Mouse (Mus musculus): ENCODE data around the gene Slc44a1. TPM values are rescaled to one million over a fixed set of nuclear protein-coding genes. Genes with fewer than 3 reads are reported as not detected.
A peak's percentile ranks its signal among the peaks of the same experiment; 100 is the strongest.

The Slc44a1 gene
- 100 to 1,000 TPM; 109 to 114 TPM for total RNA-seq (2021)

DNA sequence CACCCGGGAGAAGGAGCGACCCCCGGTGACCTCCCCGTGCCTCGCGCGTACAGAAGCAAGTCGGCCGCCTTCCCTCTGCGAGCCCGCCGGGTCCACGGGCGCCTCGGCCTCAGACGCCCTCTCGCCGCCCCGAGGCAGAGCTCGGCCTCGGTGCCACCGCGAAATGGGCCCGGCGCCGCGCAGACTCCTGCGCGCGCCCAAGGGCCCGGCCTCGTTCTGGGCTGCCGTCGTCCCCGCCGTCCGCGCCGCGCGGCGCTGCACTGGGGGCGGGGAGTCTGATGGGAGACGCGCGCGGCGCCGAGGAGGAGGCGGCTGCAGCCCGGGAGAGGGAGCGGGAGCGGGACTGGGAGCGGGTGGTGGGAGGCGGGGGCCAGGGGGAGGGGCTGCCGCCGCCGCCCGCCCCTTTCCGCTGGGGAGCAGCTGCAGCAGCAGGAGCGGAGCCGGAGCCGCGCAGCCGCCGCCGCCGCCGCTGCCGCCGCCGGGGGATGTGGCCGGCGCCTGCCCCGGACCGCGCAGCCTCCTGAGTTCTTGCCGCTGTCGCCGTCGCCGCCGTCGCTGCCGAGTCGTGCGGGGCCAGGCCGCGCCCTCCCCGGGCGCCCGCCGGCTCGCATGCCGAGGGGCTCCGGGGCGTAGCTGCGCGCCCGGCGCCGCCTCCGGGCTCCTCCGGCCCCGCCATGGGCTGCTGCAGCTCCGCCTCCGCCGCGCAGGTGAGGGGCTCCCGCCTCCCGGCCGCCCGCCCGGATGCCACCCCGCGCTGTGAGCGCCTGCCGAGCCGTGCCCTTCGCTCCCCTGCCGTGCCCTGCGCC, at the start of gene Slc44a1:
Gene Slc44a1 (plus strand): TSS at position 404 of the 806 bp plus-strand sequence.
- DNase-seq (ENCODE audit: extremely low spot score in 1 of 2, low spot score in 1 of 2), result peak; percentile 71 to 77

DNA sequence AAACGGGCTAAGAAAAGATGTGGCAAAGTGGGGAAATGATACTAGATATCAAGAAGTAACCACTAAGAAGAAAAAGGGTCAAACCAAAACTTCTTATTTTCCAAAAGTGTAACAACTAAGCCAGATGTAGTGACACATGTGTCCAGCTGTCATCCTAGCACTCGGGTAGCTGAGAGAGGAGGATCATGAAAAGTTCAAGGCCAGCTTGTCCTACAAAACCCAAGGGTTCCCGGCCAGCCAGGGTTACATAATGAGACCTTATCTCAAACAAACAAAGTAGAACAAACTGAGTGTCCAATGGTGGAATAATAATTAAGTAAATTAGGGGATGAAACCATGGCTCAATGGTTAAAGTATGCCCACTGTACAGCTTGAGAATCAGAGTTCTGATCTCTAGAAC, 45.2 kb upstream of the Slc44a1 start:
- DNase-seq (ENCODE audit: extremely low spot score in 1 of 2, low spot score in 1 of 2), result no peak

DNA sequence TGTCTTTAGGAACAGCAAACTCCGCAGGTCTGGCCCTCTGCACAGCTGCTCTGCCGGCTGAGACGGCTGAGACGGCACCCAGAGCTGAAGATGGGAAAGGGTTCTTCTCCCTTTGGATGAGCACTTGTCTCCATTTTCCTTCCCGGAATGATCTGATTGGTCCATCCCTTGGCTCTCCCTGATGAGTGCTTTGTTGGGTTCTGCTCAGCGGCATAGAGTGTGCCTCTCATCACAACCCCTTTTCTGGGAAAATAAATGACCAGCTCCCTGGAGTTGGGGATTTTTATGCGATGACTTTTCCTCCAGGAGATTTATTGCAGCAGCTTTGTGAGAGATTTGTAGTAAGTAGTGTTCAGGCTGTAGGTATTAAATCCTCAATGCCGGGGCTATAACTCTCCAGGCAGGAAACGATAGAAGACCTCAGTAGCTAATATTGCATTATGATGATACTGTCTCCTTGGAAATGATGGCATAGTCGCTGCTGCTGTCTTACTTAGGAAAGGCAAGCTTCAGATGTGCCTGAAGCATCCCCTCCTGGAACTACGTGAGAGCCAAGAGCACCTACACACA, 43.5 kb upstream of the Slc44a1 start:
- DNase-seq (ENCODE audit: extremely low spot score in 1 of 2, low spot score in 1 of 2), result no peak

DNA sequence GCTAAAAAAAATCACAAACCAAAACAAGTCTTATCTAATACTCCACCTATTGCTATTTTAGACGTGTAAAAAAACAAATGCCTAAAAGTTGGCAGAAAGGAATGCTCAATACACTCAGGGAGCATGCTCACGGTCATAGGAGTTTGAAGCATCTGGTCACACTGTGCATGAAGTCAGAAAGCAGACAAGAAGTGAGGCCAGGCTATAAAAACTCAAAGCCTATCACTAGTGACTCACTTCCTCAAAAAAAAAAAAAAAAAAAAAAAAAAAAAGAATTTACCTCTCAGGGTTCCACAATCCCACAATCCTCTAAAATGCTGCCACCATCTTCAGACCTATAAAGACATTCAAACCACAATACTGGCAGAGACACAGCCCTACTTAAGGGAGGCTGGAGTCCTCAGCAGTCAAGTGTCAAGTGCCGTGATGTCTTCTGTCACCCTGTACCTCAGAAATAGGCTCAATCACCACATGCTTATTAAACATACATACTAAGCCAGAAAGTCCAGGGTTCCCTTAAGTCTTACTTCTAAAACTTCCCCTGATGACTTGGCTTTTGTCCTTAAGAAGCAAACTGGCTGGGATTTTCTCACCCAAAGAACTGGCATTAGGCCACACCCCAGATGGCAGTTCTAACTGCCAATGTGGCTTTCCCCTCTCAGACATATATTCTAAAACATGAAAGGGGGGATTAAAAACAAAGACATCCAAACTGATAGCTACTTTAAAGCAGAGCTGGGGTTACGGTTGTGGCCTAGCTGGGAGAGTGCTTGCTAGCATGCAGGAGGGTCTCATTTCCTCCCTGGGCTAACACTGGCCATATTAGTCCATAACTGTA, 42.7 kb upstream of the Slc44a1 start:
- DNase-seq (ENCODE audit: extremely low spot score in 1 of 2, low spot score in 1 of 2), result no peak

DNA sequence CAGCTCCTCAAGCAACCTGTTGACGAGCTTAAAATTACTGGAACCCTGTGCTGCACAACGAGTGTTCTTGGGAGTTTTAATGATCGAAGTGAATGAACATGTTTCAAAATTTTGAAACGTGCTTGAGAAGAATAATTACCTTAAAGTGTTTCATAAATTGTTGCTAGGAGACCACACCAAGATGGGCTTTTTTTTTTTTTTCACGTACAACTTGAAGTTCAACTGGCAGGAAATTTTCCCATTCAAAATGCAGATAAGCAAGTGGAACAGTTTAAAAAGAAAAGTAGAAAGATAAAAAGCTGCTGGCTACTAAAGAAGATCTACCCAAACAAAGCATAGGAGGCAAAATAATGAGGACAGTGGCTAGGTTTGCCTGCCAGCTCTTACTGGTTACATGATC, 41.7 kb upstream of the Slc44a1 start:
- DNase-seq (ENCODE audit: extremely low spot score in 1 of 2, low spot score in 1 of 2), result no peak

DNA sequence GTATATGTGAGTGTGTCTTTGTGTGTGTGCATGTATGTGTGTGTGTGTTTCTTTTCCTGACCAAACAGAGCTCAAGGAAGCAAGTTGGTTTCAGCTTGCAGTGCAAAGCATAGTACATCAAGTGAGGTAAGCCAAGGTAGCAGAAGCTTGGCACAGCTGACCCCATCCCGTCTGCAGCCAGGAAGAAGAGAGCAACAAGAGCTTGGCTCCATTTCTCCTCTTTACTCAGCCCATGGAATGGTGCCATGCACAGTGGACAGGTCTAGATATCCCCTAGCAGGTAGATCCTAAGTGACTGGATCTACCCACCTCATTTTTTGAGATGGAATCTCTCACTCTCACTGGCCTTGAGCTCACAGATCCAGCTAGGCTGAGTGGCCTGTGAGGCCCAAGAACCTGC, 40.8 kb upstream of the Slc44a1 start:
- DNase-seq (ENCODE audit: extremely low spot score in 1 of 2, low spot score in 1 of 2), result no peak

DNA sequence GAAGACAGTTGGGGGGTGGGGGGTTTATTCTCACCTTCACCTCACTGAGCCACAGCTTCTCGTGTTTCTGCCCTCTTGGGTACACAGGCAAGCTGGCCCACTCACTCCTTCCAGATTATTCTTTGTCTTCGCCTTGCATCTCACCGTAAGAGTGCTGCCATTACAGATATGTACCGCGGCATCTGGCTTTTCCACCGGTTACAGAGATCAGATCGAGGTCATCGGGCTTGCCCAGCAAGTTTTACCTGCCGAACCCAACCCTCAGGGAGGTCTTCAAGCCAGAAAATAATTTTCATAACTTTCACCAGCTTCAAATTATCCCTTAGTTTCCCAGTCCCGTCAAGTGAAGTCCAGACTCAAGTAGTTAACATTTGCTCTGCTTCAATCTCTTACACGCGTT, 36.8 kb upstream of the Slc44a1 start:
- DNase-seq (ENCODE audit: extremely low spot score in 1 of 2, low spot score in 1 of 2), result no peak

DNA sequence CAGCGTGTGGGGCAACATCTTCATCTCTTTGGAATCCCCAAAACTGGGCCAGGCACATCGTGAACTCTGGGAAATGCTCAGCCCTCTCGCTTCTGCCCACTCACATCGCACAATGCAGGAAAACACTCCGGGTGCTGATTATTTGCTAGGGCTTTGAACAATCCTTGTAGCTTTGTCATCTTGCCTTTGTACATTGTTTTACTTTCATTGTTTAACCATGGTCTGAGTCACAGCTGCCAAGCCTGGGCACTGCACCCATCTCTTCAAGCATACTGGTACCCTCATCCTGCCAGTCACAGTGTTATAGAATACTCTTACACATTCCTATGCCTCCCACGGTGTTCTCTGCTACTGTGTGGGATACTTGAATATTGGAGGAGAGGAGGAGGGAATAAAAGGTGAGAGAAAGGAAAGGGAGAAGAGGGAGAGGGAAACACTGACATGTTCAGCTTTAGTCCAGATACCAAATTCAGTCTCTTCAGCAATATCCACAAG, 35.7 kb upstream of the Slc44a1 start:
- DNase-seq (ENCODE audit: extremely low spot score in 1 of 2, low spot score in 1 of 2), result no peak

DNA sequence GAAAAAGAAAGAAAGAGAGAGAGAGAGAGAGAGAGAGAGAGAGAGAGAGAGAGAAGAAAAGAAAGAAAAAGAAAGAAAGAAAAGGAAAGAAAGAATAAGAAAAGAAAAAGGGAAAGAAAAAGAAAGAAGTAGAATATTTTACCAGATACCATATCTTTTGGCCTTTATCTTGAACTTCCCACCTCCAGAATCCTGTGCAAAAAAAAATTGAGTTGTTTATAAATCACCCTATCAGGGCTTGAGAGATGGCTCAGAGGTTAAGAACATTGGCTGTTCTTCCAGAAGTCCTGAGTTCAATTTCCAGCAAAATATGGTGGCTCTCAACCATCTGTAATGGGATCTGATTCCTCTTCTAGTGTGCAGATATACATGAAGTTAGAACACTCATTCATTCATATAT, 33.3 kb upstream of the Slc44a1 start:
- DNase-seq (ENCODE audit: extremely low spot score in 1 of 2, low spot score in 1 of 2), result no peak

DNA sequence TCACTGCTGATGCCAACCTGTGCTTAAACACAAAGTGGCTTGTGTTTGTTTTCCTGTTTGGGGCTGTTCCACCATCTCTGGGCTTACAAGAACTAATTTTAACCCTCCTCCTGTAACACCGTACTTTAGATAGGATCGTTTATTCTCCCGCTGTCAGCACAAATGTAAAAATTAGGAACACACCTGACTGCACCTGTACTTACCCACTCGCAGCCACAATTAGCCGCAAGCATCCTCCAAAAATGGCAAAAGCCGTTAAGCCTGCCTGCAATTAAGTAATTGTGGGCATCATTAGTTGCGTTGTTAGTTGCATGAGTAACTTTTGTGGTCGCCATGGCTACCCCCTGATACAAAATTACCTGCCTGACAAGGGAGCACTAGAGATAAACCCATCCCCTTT, 31.4 kb upstream of the Slc44a1 start:
- DNase-seq (ENCODE audit: extremely low spot score in 1 of 2, low spot score in 1 of 2), result no peak

DNA sequence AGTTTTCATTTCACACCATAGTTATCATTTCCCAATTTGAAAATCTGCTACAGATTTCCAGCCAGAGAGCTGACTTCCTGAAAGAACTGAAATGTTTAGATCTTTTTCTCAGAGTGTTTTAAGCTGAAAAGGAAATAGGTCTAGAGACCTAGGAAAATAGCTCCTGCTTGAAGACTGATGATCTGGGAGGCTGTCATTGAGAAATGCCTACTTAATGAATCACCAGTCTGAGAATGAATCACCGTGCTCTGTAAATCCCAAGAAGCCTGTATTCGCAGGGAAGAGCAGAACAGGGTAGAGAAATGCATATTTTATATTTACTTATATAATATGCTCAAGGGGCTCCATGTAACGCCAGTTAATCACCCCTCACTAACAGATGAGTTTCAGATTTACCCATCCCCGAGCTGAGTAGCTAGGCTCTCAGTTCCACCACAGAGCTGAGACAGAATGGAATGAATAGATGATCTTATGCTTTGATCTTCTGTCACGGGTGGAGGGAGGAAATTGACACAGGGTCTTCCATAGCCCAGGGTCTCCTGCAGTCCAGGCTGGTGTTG, 30.6 kb upstream of the Slc44a1 start:
- DNase-seq (ENCODE audit: extremely low spot score in 1 of 2, low spot score in 1 of 2), result no peak

DNA sequence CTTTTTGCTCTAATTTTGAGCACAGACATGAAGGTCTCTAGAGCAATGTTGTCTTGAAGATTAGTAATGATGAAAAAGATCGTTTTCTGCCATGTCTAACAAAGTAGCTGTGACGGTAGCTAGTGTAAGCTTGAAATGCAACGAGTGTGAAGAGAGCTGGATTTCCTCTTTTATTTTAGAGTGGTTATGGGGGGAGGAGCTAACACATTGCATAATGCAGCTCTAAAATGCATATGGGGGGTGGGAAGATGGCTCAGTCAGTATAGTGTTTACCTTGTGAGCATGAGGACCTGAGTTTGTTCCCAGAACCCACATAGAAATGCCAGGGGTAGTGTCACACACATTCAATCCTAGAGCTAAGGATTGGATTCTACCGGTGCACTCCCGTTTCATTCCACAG, 29.5 kb upstream of the Slc44a1 start:
- DNase-seq (ENCODE audit: extremely low spot score in 1 of 2, low spot score in 1 of 2), result no peak

DNA sequence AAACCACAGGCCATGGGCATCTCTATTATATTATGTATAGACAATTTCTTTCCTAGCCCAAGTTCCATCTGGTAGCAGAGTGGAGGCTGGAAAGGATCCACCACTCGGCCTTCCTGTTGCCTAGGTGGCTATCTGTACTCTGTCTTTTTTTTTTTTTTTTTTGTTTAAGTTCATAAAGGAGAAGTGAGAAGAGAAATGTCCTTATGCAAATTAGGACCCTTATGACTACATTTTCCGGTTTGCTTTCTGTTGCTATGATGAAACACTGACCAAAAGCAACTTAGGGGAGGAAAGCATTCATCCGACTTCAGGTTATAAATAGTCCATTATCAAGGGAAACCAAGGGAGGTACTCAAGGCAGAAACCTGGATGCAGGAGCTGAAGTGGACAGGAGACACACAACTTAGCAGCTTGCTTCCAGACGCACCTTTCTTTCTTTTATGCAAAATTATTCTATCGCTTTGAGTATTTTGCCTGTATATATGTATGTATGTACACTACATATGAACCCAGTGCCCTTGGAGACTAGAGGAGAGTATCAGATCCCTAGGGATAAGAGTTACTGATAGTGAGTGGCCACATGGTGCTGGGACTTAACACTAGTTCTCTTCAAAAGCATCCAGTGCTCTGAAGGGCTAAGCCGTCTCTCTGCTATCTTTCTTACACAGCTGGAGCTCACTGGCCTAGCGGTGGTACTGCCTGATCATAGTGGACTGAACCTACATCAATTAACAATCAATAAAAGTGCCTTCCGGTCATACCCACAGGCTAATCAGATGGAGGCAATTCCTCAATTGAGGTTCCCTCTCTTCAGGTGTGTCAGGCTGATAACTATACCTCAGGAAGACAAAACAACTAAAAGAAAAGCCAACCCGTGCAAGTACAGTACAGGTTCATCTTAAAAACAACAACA, 28.0 kb upstream of the Slc44a1 start:
- no peak for DNase-seq (ENCODE audit: extremely low spot score in 1 of 2, low spot score in 1 of 2)

DNA sequence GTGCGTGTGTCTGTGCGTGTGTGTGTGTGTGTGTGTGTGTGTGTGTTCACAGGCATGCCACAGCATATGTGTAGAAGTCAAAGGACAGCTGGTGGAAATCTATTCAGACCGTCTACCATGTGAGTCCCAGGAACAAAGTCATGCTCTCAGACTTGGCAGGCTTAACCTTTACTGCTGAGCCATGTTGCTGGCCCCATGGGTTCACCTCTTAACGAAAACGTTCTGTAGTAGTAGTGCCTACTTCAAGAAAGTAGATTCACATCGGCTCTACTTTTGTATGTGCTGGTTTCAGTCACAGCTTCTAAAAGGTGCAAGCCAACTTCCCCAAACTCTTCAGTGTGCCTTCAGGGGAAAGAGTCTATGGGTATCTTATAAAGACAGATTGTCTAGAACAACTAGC, 27.2 kb upstream of the Slc44a1 start:
- no peak for DNase-seq (ENCODE audit: extremely low spot score in 1 of 2, low spot score in 1 of 2)

DNA sequence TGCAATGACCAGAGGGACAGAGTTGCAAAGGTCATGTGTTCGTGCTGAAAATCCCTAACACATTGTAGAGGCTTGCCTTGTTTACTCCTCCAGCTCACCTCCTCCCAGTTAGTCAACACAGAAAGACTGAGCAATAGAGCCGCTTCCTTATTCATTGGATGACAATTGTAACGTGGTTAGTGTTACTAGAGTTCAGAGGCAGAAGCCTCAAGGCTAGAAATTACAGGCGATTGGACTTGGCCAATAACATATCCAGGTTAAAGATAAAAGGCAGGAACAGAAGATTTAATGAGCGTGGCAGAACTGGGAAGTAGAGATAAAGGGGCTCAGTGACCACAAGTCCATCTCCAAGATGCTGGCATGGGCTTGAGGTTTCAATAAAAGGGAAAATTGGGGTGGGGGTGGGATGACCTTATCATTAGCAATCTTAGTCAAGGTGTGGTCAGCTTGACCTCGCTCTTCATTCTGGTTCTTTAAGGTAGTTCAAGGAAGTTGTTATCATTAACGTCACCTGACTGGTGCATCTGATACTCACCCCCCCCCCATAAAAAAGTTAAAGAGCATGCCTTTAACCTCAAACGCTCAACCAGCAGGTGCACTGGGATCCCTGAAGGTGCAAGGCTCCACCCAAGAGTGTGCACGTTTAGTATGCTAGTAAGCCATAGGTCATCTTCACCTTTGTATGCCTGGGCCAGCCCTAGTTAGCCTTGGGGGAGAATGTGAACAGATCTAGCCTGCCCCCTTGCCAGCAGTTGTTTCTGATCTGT, 26.0 kb upstream of the Slc44a1 start:
- no peak for DNase-seq (ENCODE audit: extremely low spot score in 1 of 2, low spot score in 1 of 2)

DNA sequence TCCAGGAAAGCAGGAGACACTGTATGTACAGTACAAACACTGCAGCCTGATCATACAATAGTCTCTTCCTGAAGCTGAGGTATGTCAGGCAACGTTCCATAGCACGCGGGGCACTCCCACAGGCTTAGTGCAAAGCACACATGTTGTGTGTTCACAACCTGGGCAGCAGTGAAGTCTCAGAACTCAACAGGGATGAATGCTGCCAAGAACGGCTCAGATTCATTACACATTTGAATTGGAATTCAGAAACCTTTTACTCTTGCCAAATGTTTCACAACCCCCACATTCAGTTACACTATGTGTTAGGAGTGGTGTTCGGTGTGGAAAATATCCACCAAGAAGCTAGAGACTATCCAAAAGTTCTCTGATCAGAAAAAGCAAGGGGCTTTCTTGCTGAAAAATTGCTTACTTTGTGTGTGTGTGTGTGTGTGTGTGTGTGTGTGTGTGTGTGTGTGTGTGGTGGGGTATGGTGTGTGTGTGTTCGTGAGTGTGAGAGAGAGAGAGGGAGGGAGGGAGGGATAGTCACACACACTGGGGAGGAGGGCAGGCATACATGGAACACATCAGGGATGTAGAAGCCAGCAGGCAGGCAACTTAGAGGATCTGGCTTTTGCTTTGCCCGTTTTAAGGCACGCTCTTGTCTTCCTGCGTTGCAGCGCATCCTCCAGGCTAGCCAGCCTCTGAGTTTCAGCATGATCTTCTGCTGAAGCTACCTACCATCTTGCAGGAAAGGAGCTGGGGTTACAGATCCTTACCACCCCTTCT, 24.2 kb upstream of the Slc44a1 start:
- no peak for DNase-seq (ENCODE audit: extremely low spot score in 1 of 2, low spot score in 1 of 2)

DNA sequence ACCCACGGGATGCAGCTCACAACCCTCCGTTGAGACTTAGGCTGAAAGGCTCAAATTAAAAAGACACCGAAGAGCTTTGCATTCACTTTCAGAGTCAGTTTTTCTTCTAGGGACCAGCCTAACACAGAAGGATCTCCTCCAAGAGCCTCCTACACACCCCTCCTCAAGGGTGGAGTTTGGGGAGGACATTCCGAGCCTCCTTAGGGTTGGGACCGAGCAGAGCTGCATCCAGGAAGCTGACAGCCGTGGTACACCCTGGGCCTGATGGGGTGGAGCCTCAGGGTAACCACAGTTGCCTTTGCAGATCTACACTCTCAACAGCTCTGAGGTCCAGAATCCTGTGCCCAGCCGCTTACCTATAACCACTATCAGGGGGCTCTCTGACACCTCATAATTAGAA, 23.3 kb upstream of the Slc44a1 start:
- no peak for DNase-seq (ENCODE audit: extremely low spot score in 1 of 2, low spot score in 1 of 2)

DNA sequence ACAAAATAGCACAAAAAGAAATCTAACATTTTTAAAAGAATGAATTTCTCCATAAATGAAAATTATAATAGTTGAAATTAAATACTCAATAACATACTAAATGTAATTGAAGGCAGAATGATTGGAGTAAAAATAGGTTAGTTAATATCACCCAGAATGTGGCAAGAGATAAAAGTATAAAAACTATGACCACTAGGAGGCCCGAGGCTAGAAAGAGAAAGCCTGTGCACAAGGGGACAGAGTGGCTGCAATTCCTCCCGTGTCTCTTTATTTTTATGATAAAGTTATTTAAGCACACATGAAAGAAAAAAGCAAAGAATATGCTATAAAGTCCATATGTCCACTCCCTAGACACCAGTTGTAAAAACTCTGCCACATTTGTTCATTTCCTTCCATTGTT, 17.4 kb upstream of the Slc44a1 start:
- DNase-seq (ENCODE audit: extremely low spot score in 1 of 2, low spot score in 1 of 2), result no peak
